Mouse (Mus musculus): Measurements from ENCODE around the gene Inafm2. TPM values are rescaled to one million over a fixed set of nuclear protein-coding genes. Genes with fewer than 3 reads are reported as not detected.

The Inafm2 gene
- polyA plus RNA-seq (2012; rRNA removed), result 22.1 and 26.4 TPM in 2 replicates

GRCm38 (mm10) chr2:118745232-118745884 lies at the start of gene Inafm2:
Gene Inafm2 (plus strand): TSS chr2:118745758.

DNA sequence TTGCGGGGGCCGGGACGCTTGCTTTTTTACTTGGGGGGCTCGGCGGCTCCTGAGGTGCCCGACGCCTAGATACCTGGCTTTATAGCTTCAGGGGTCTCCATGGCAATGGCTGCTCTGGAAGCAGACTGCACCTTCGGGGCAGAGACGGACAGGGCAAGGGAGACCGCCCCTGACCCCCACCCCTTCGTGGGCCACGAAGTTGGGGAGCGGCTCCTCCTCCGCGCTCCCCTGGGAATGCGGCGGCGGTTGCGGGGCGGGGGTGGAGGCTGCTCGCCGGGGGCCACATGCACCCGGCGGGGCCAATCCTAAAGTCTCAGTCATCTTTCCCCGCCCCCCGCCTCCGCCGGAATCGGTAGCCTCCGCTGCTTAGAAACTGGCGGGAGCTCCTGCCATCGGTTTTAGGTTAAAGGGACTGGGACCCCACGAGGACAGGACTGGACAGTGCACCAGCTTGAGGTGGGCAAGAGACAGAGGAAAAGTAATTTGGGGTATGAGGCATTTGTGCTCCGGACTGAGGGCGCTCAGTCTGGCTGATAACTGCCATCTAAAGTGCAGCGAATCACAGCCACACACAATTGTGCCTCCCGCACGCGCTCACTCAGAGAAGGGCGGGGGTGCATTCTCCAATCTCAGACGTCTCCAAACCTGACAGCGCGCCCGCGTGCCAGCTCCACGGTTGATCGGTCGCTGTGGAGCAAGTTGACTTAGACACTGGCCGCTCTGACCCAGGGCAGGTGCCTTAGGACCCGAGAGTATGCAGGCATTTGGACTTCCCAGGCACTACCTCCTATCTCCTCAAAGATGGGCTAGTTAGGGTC lies 41.4 kb upstream of the Inafm2 start, which contains the start of gene Ankrd63:
Gene Ankrd63, minus strand, starts transcription at position 51 of the 818 bp plus-strand sequence.

DNA sequence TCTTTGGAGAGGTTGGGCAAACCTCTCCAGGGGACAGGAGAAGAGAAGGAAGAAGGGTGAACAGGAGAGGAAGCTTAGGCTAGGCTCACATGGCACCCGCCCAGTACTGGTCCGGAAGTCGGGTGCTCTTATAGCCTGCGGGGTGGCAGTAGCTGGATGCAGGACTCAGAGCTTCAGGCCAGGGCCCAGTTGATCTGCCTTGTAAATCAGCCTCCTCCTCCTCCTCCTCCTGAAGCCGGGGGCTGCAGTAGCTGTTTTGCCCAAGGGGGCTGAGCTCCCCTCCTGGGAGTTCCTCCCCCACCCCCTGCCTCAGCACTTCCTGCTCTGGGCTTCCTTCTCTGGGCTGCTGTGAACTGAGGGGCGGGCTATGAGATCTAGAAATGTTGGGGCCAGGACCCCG lies 17.2 kb upstream of the Inafm2 start, which contains the start of gene Plcb2:
Gene Plcb2, minus strand, starts transcription at position 102 of the 400 bp plus-strand sequence.

DNA sequence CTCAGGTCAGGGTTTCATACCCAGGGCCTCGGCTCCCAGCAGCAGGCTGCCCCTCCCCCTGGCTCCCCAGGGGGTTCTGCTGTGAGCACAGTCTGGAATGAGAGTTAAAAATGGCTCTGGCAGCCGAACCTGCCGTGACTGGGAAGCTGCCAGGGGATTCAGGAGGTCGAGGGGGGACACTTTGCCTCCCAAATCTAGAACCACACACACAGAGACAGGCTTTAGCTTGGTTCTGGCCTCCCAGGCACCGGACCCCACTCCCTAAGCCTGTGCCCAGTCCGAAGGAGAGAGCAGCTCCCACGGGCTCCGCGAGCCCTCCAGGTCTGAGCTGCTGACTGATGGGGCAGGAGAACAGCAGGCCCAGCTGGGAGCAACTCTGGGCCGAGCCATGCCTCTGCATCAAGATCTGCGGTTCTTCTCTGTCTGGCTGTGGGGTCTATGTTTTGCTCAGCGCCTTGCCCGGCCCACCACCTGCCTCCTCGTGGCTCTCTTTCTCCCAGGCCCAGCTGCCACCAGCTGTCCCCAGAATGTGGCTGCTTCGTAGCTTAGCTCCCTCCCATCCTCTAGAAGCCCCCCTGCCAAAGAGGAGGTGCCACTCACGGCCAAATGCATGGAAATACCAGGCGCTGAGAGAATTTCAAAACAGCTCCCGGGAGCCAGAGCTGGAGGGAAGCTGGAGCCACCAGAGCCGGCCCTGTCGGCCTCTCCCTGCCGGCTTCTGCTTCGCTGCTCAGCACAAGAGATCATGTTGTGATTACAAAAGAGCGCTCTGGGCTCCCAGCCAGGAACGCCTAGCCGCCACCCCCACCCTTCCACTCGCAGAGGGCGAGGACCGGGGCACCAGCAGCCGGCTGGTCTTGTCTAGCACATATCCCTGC lies 16.6 kb downstream of the Inafm2 start, which contains the start of gene Ccdc9b:
Gene Ccdc9b, minus strand, starts transcription at position 756 of the 878 bp plus-strand sequence.

DNA sequence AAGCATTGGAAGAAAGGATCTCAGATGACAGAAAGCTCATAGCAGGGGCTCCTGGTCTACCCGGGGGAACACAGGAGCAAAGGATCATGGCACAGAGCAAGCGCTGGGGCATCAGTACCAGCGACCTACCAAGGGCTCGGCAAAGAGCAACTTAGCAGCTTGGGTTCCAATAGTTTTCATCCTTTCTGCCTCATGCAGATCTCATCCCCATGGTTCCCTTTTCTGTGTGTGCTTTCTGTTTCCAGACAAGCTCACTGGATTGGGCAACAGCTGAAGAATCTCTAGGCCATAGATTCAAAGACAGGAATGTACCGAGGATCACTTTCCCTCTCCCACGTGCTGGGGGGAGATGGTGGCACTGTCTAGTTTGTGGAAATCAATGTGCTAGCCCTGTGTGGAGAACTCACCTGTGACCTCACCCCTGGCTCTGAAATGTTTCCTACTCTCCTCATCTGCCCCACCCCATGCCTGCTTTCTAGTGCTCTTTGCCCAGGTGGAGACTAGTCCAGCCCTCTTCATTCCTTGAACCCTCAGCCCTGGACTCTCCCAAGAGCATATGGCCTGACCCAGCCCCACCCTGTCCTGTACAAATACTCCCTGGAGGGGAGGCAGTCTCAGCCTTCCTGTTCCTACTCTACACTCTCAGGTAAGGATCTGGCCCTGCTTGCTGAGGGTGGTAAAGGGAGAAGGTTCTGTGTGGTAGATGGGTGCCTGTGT lies 26.8 kb downstream of the Inafm2 start, which contains the start of gene Phgr1:
Gene Phgr1, plus strand, starts transcription at position 612 of the 717 bp plus-strand sequence.

GRCm38 (mm10) chr2:118779504-118780480 lies 34.2 kb downstream of the Inafm2 start, which contains the start of gene Disp2:
Gene Disp2 (plus strand): TSS chr2:118779719.

Other genes with a start within 250 kb of the Inafm2 start
- gene Bmf, start 196.1 kb upstream of the Inafm2 start, polyA plus RNA-seq (2012; rRNA removed), result 7.2 and 12.8 TPM in 2 replicates
- gene Bub1b, start 147.5 kb upstream of the Inafm2 start, polyA plus RNA-seq (2012; rRNA removed), result 4.3 and 5.6 TPM in 2 replicates
- gene Pak6, start 82.5 kb upstream of the Inafm2 start, polyA plus RNA-seq (2012; rRNA removed), result 1.6 and 2.7 TPM in 2 replicates
- 0.32 and 0.48 TPM in 2 replicates for gene Ankrd63, start 41.8 kb upstream of the Inafm2 start, polyA plus RNA-seq (2012; rRNA removed)
- gene Plcb2, start 17.3 kb upstream of the Inafm2 start, polyA plus RNA-seq (2012; rRNA removed), result 3.3 and 3.6 TPM in 2 replicates
- gene Ccdc9b, start 16.9 kb downstream of the Inafm2 start, polyA plus RNA-seq (2012; rRNA removed), result 10.0 and 10.9 TPM in 2 replicates
- 11,514 and 14,950 TPM in 2 replicates for gene Phgr1, start 27.0 kb downstream of the Inafm2 start, polyA plus RNA-seq (2012; rRNA removed)
- gene Disp2, start 34.0 kb downstream of the Inafm2 start, polyA plus RNA-seq (2012; rRNA removed), result 4.7 and 5.6 TPM in 2 replicates
- 4.5 and 5.5 TPM in 2 replicates for gene Knstrn, start 68.2 kb downstream of the Inafm2 start, polyA plus RNA-seq (2012; rRNA removed)
- gene Ivd, start 116.2 kb downstream of the Inafm2 start, polyA plus RNA-seq (2012; rRNA removed), result 43.7 and 57.2 TPM in 2 replicates
- gene Bahd1, start 154.6 kb downstream of the Inafm2 start, polyA plus RNA-seq (2012; rRNA removed), result 27.5 and 31.1 TPM in 2 replicates
- 7.2 and 7.6 TPM in 2 replicates for gene Chst14, start 180.7 kb downstream of the Inafm2 start, polyA plus RNA-seq (2012; rRNA removed)

Data from colon, adult 2 months (tissue).